Comparison of ENCODE assay signal across 10 mouse cellular contexts in genomic region chr7:65880666-65881289, GRCm38 (mm10). TPM values are rescaled to one million over a fixed set of nuclear protein-coding genes. Genes with fewer than 3 reads are reported as not detected.
DNase-seq lines count a peak whose midpoint lies in the region; ATAC-seq and TF ChIP-seq lines count a peak whose summit lies in the region.
"Had no signal": no experiment of that assay in that cellular context is flagged by ENCODE, and none has a peak within 500 bp of the region (broad histone marks: within the 10 kb centered on the region; RNA-seq: fewer than 3 reads in every experiment).

No protein-coding gene starts in this region.

- H3K4me2 ChIP-seq in heart, embryonic 16.5 days (ENCODE audit: low read depth, low read length), result peak overlapping the region; percentile 56; the same call in 1 of the 2 replicates
- H3K4me2 ChIP-seq in lung, postnatal 0 days (replicated peaks; ENCODE audit: low read depth, low read length), result peak overlapping the region; percentile 45
- peak overlapping the region; percentile 57 for H3K4me2 ChIP-seq in limb, embryonic 13.5 days (replicated peaks)
- peak overlapping the region; percentile 34; the same call in 1 of the 2 replicates for H3K4me2 ChIP-seq in stomach, embryonic 16.5 days (ENCODE audit: low read depth, low read length)
- H3K4me2 ChIP-seq: midbrain, embryonic 11.5 days had no signal

- H3K9ac ChIP-seq in heart, embryonic 16.5 days (ENCODE audit: low read length), result no peak overlapping the region
- no peak overlapping the region for H3K9ac ChIP-seq in lung, postnatal 0 days (replicated peaks; ENCODE audit: low read depth)
- no peak overlapping the region for H3K9ac ChIP-seq in limb, embryonic 13.5 days
- no peak overlapping the region for H3K9ac ChIP-seq in stomach, embryonic 16.5 days (ENCODE audit: low read length)

- 45% methylated on average over 5 of the region's 5 CpGs for WGBS in heart, embryonic 16.5 days
- 36% methylated on average over 5 of the region's 5 CpGs for WGBS in lung, postnatal 0 days
- WGBS in limb, embryonic 13.5 days, result 67% methylated on average over 5 of the region's 5 CpGs
- WGBS in stomach, embryonic 16.5 days, result 50% methylated on average over 5 of the region's 5 CpGs

- H3K9me3 ChIP-seq in heart, embryonic 16.5 days (replicated peaks; ENCODE audit: control insufficient read depth, low read length), result no peaks in the 10 kb centered on the region
- H3K9me3 ChIP-seq in lung, postnatal 0 days (ENCODE audit: low read length), result no peaks in the 10 kb centered on the region
- H3K9me3 ChIP-seq in limb, embryonic 13.5 days, result no peaks in the 10 kb centered on the region
- H3K9me3 ChIP-seq in stomach, embryonic 16.5 days (replicated peaks; ENCODE audit: control insufficient read depth, low read length), result no peaks in the 10 kb centered on the region

- no peaks in the 10 kb centered on the region for H3K36me3 ChIP-seq in heart, embryonic 16.5 days (ENCODE audit: control insufficient read depth, insufficient read depth)
- no peaks in the 10 kb centered on the region for H3K36me3 ChIP-seq in lung, postnatal 0 days (ENCODE audit: insufficient read depth, low read length)
- no peaks in the 10 kb centered on the region for H3K36me3 ChIP-seq in limb, embryonic 13.5 days
- H3K36me3 ChIP-seq in stomach, embryonic 16.5 days (ENCODE audit: control insufficient read depth, insufficient read depth, low read length), result no peaks in the 10 kb centered on the region

- H3K4me1 ChIP-seq in heart, embryonic 16.5 days (ENCODE audit: control insufficient read depth, insufficient read depth, low read length), result peaks cover 8% of the 10 kb centered on the region
- H3K4me1 ChIP-seq in lung, postnatal 0 days (ENCODE audit: insufficient read depth, low read depth, low read length), result no peaks in the 10 kb centered on the region; the same call in 1 of the 2 replicates
- peaks cover 17% of the 10 kb centered on the region for H3K4me1 ChIP-seq in limb, embryonic 13.5 days
- H3K4me1 ChIP-seq in stomach, embryonic 16.5 days (ENCODE audit: control insufficient read depth, insufficient read depth, low read length), result peaks cover 11% of the 10 kb centered on the region

- no peak for TF ChIP-seq CTCF in lung, postnatal 0 days (IDR thresholded peaks at IDR 0.05)

- H3K4me3 ChIP-seq in heart, embryonic 16.5 days (ENCODE audit: low read length), result no peak overlapping the region
- no peak overlapping the region for H3K4me3 ChIP-seq in lung, postnatal 0 days (ENCODE audit: low read depth, low read length)
- no peak overlapping the region for H3K4me3 ChIP-seq in limb, embryonic 13.5 days
- H3K4me3 ChIP-seq in stomach, embryonic 16.5 days (replicated peaks; ENCODE audit: low read length), result no peak overlapping the region

- no peak for ATAC-seq in heart, embryonic 16.5 days (replicated peaks; ENCODE audit: extremely low read depth, insufficient read depth, low FRiP score)
- ATAC-seq in lung, postnatal 0 days, result peak; percentile 68
- no peak for ATAC-seq in limb, embryonic 13.5 days (ENCODE audit: low FRiP score, low read depth)
- ATAC-seq in stomach, embryonic 16.5 days (ENCODE audit: insufficient read depth, low FRiP score), result peak; percentile 86
- no peak for ATAC-seq in monocyte, adult 5-6 weeks (replicated peaks; ENCODE audit: insufficient number of reproducible peaks, low FRiP score, low TSS enrichment, poor library complexity, severe bottlenecking)

- H3K27me3 ChIP-seq in heart, embryonic 16.5 days (ENCODE audit: control insufficient read depth, insufficient read depth, low read length), result 0 out of 2 replicates have a peak, but pooled peaks cover 5% of the 10 kb centered on the region
- no peaks in the 10 kb centered on the region for H3K27me3 ChIP-seq in lung, postnatal 0 days (replicated peaks; ENCODE audit: insufficient read depth, low read length)
- H3K27me3 ChIP-seq in limb, embryonic 13.5 days, result no peaks in the 10 kb centered on the region
- H3K27me3 ChIP-seq in stomach, embryonic 16.5 days (ENCODE audit: control insufficient read depth, insufficient read depth, low read length), result no peaks in the 10 kb centered on the region

- no peak overlapping the region for H3K27ac ChIP-seq in heart, embryonic 16.5 days (ENCODE audit: low read length)
- no peak overlapping the region for H3K27ac ChIP-seq in lung, postnatal 0 days (ENCODE audit: low read length)
- H3K27ac ChIP-seq in limb, embryonic 13.5 days, result peak overlapping the region; percentile 33; the same call in 1 of the 2 replicates
- no peak overlapping the region for H3K27ac ChIP-seq in stomach, embryonic 16.5 days (ENCODE audit: low read length)

- 0 out of 2 replicates have a peak, but pooled peaks have one; percentile 9 for TF ChIP-seq EP300 in lung, postnatal 0 days (IDR thresholded peaks at IDR 0.05)

- DNase-seq in heart, adult 18-20 months, result no peak
- DNase-seq in lung, postnatal 0 days (ENCODE audit: low spot score), result peak; percentile 55
- DNase-seq in lung, adult 18-20 months, result no peak
- no peak for DNase-seq in urinary bladder, adult 18-20 months (ENCODE audit: low spot score in 2 of 2)
- DNase-seq: thymus, adult 2 months had no signal

RNA-seq across cellular contexts. Expression of gene Pcsk6, which starts 19.2 kb away (rescaled TPM):
- 1.1 and 1.9 TPM in 2 replicates for polyA plus RNA-seq in heart, embryonic 16.5 days (2015; fragmentation: Nextera tagmentation; extraction: Ambion mirVana)
- 10 to 100 TPM; 34.8 to 36.9 TPM for total RNA-seq in heart, adult 18-20 months (2021)
- polyA plus RNA-seq in lung, postnatal 0 days (2015; fragmentation: Nextera tagmentation; extraction: Ambion mirVana), result 1.4 and 1.5 TPM in 2 replicates
- polyA plus RNA-seq in limb, embryonic 13.5 days (2015; fragmentation: Nextera tagmentation; extraction: Ambion mirVana), result 7.4 and 8.0 TPM in 2 replicates
- 3.7 and 4.3 TPM in 2 replicates for polyA plus RNA-seq in stomach, embryonic 16.5 days (2015; fragmentation: Nextera tagmentation; extraction: Ambion mirVana)
- total RNA-seq in monocyte, adult 5-6 weeks (2017), result not detected in 3 replicates

Comparison
In these comparisons a context has a peak if more than half of its experiments do, and no peak if none do; other contexts are left out.
1. ATAC-seq: peak in lung, postnatal 0 days (single experiment) and stomach, embryonic 16.5 days (single experiment); none in heart, embryonic 16.5 days (single experiment), limb, embryonic 13.5 days (single experiment) and monocyte, adult 5-6 weeks (single experiment).
2. Peak in every context shown above with its lines, with median percentiles within 50 percentile points of each other: H3K4me2 ChIP-seq.